Mouse (Mus musculus) C2C12 (cell line): ENCODE data around the gene Rab38. TPM values are rescaled to one million over a fixed set of nuclear protein-coding genes. Genes with fewer than 3 reads are reported as not detected.

Source experiments
- H3K27me3 ChIP-seq: one replicate; pipeline ENCODE4 v1.6.1; 2011; ENCODE audit not compliant: control insufficient read depth, insufficient read depth, insufficient read length
- H3K36me3 ChIP-seq: one replicate; pipeline ENCODE4 v1.6.1; 2011; ENCODE audit not compliant: control insufficient read depth, insufficient read depth
- H3K4me3 ChIP-seq: one replicate; pipeline ENCODE4 v1.5.1; 2011; ENCODE audit warnings: mild to moderate bottlenecking, control low read depth; ENCODE audit not compliant: poor library complexity, insufficient read depth, severe bottlenecking
- H3K79me2 ChIP-seq: one replicate; pipeline ENCODE4 v1.6.1; 2011; ENCODE audit not compliant: control insufficient read depth, insufficient read depth
- H3K79me3 ChIP-seq: one replicate; pipeline ENCODE4 v1.6.1; 2011; ENCODE audit warnings: low read depth, control low read depth
- H3ac ChIP-seq: one replicate; pipeline ENCODE3; 2011; ENCODE audit warnings: low read depth; ENCODE audit not compliant: control insufficient read depth, insufficient read length
- CEBPB ChIP-seq: IDR thresholded peaks from one replicate; pipeline ENCODE4 v1.6.1; 2011; ENCODE audit warnings: low read depth, mild to moderate bottlenecking, control low read depth, moderate library complexity
- CTCF ChIP-seq: IDR thresholded peaks from one replicate; pipeline ENCODE4 v1.5.1; 2011; ENCODE audit not compliant: control insufficient read depth, insufficient read depth, insufficient read length
- FOSL1 ChIP-seq: IDR thresholded peaks from one replicate; pipeline ENCODE4 v1.8.0; 2011; ENCODE audit warnings: mild to moderate bottlenecking, low read length; ENCODE audit not compliant: poor library complexity, insufficient read depth, severe bottlenecking
- MAX ChIP-seq: IDR thresholded peaks from one replicate; pipeline ENCODE4 v1.6.1; 2011; ENCODE audit warnings: mild to moderate bottlenecking, control low read depth
- MYOD1 ChIP-seq: IDR thresholded peaks from one replicate; pipeline ENCODE4 v1.6.1; 2011; ENCODE audit warnings: low read depth; ENCODE audit not compliant: control insufficient read depth, insufficient read length
- MYOG ChIP-seq: IDR thresholded peaks from one replicate; pipeline ENCODE4 v1.6.1; 2011; ENCODE audit not compliant: control insufficient read depth, insufficient read length; ENCODE audit errors: extremely low read depth
- USF1 ChIP-seq: IDR thresholded peaks from one replicate; pipeline ENCODE4 v1.6.1; 2011; ENCODE audit warnings: low read depth, mild to moderate bottlenecking, control low read depth, moderate library complexity
- polyA plus RNA-seq: library from polyadenylated mRNA; unstranded; fragments of >200 nt; fragmentation: generic; extraction: Trizol; gene quantifications from one replicate; pipeline ENCODE4 v1.2.1, GENCODE M21; 2012; ENCODE audit warnings: missing spikeins

The Rab38 gene
- polyA plus RNA-seq, 1 experiment = 0.04 TPM

DNA sequence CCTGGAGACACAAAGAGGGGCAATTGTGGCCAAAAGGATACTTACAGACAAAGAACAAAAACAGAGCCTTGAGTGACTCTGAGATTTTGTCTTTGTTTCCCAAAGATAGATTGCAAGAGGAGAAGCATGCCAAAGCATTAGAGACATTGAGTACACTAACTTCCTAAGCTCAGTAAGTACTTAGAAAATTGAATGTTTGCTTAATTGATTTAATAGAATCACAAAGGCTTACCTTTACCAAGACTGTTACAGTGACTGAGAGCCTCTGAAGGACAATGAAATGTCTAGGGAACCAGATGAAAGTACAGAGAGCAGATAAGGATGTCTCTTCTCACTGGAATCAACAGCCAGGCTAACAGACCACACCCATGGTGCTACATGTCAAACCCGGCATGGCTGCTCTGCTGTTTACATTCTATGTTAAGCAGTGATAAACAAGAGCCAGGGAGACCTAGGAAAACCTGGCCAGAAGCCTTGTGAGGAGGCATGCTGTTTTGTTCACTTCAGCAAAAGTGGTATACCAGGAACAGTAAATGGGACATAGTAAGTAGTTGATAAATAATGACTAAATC is 97.1 kb downstream of the Rab38 start:
- no peaks in the 10 kb centered on the region for H3K79me3 ChIP-seq
- no peaks in the 10 kb centered on the region for H3K79me2 ChIP-seq
- H3ac ChIP-seq = no peak overlapping the region
- no peaks in the 10 kb centered on the region for H3K27me3 ChIP-seq
- H3K36me3 ChIP-seq = no peaks in the 10 kb centered on the region
- TF ChIP-seq MYOD1 (no peak), FOSL1 (no peak), MAX (no peak), MYOG (no peak), CEBPB (no peak), USF1 (no peak), CTCF (no peak)
- no peak overlapping the region for H3K4me3 ChIP-seq

DNA sequence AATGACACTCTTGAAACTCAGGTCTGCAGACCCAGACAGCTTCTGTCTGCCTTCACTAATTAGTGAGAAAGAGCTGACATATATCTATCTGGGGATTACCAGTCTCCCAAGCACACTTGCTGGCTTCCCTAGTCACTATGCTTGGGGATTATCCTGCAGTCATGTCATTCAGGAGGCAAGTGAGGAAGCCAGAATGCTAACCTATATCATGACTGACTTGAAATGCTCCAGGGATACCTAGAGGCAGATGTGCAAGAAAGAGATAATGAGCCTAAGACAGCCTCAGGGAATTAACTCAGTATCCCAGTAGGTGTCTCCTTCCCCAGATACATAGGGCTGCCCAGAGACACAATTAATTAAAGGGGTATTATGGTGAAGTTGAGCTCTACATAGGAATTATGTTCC is 106.1 kb downstream of the Rab38 start:
- no peak for TF ChIP-seq CEBPB
- no peak for TF ChIP-seq FOSL1
- no peak for TF ChIP-seq CTCF
- TF ChIP-seq USF1 = no peak
- TF ChIP-seq MYOD1 = no peak
- no peak for TF ChIP-seq MAX
- no peak for TF ChIP-seq MYOG
- H3K4me3 ChIP-seq = no peak overlapping the region
- no peaks in the 10 kb centered on the region for H3K79me2 ChIP-seq
- H3K27me3 ChIP-seq = no peaks in the 10 kb centered on the region
- H3K36me3 ChIP-seq = no peaks in the 10 kb centered on the region
- no peaks in the 10 kb centered on the region for H3K79me3 ChIP-seq
- no peak overlapping the region for H3ac ChIP-seq

DNA sequence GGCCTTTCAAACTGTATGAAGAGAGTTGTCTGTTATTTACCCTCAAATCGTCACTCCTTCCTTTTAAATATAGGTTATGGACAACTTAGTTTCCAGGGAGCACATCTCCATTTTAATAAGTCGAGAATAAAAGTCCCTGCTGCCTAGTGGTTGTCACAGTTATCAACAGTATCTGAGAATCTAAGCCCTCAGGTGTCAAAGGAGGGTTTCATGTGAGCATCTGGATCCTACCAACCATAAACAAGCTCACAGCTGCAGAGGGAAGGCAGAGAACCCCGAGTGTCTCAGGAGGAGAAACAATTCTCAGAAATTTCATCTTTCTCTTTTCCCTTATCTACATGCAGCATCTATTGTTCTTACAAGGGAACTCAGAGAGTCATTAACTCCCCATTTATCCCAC is 106.7 kb downstream of the Rab38 start:
- TF ChIP-seq CTCF (no peak), FOSL1 (no peak), CEBPB (no peak), MYOG (no peak), MAX (no peak), MYOD1 (no peak), USF1 (no peak)
- Histone ChIP-seq H3K27me3 (no peaks in the 10 kb centered on the region), H3K79me3 (no peaks in the 10 kb centered on the region), H3ac (no peak overlapping the region), H3K36me3 (no peaks in the 10 kb centered on the region), H3K79me2 (no peaks in the 10 kb centered on the region), H3K4me3 (no peak overlapping the region)

Other genes with a start within 250 kb of the Rab38 start
- 0.44 TPM for gene Ctsc, start 152.2 kb upstream of the Rab38 start, polyA plus RNA-seq